Mouse (Mus musculus): ENCODE results near the gene Trappc3l. TPM values are rescaled to one million over a fixed set of nuclear protein-coding genes. Genes with fewer than 3 reads are reported as not detected.
"Not testable (repeated sequence)": the region's sequence is repeated elsewhere in the genome, so short reads cannot be mapped to it uniquely, and the experiment has no call there.

Gene Trappc3l
- not detected in 2 replicates for polyA plus RNA-seq (2016; fragmentation: Nextera tagmentation; extraction: Ambion mirVana)

GRCm38 (mm10) chr10:34037401-34037800 is at the start of gene Trappc3l:
Trappc3l (plus strand) TSS chr10:34037597.
- Histone ChIP-seq H3K36me3 (no peaks in the 10 kb centered on the region), H3K4me2 (peak within 1 kb of the TSS; percentile 13), H3K27me3 (no peaks in the 10 kb centered on the region), H3K4me3 (replicated peaks) (no peak within 1 kb of the TSS), H3K27ac (0 out of 2 replicates have a peak within 1 kb of the TSS, but pooled peaks have one; percentile 29), H3K4me1 (replicated peaks) (peaks cover 4% of the 10 kb centered on the region), H3K9me3 (no peaks in the 10 kb centered on the region), H3K9ac (replicated peaks) (no peak within 1 kb of the TSS)
- 68% methylated on average over 3 of the region's 3 CpGs for WGBS
- ATAC-seq (ENCODE audit: insufficient number of reproducible peaks, insufficient read depth, low FRiP score, low TSS enrichment, low read depth): no peak

GRCm38 (mm10) chr10:33996686-33997085 is 40.7 kb upstream of the Trappc3l start:
- H3K36me3 ChIP-seq: peaks cover 90% of the 10 kb centered on the region
- not testable (repeated sequence) for H3K4me1 ChIP-seq (replicated peaks); H3K27me3 ChIP-seq; H3K4me2 ChIP-seq; ATAC-seq (ENCODE audit: insufficient number of reproducible peaks, insufficient read depth, low FRiP score, low TSS enrichment, low read depth); H3K9me3 ChIP-seq; H3K4me3 ChIP-seq (replicated peaks); H3K9ac ChIP-seq (replicated peaks); H3K27ac ChIP-seq
- 92% methylated on average over 6 of the region's 8 CpGs for WGBS

DNA sequence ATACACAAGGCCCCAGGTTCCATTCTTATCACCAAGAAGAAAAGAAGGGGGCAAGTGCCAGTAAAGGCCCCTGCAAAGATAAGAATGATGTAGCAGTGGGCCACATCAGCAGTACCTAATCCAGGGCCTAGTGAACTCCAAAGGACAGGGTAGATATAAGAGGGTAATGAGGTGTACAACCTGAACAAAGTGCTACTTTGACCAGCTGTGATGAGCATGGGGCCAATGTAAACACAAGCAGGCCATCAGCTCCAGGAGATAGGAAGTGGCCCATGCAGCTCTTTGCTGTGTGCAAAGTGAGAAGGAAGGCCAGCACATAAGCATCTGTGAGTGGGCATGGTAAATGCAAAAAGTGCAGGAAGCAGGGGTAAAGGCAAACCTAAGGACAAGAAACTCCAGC is 39.0 kb upstream of the Trappc3l start:
- no peak for ATAC-seq (ENCODE audit: insufficient number of reproducible peaks, insufficient read depth, low FRiP score, low TSS enrichment, low read depth)
- Histone ChIP-seq H3K9me3 (no peaks in the 10 kb centered on the region), H3K4me1 (replicated peaks) (no peaks in the 10 kb centered on the region)

GRCm38 (mm10) chr10:34012581-34012980 is 24.8 kb upstream of the Trappc3l start:
- Histone ChIP-seq H3K27ac (no peak overlapping the region), H3K36me3 (peaks cover 28% of the 10 kb centered on the region), H3K4me3 (replicated peaks) (no peak overlapping the region), H3K9ac (replicated peaks) (no peak overlapping the region), H3K4me1 (replicated peaks) (no peaks in the 10 kb centered on the region), H3K27me3 (no peaks in the 10 kb centered on the region), H3K4me2 (no peak overlapping the region), H3K9me3 (no peaks in the 10 kb centered on the region)
- 92% methylated on average over 4 of the region's 4 CpGs for WGBS
- no peak for ATAC-seq (ENCODE audit: insufficient number of reproducible peaks, insufficient read depth, low FRiP score, low TSS enrichment, low read depth)

More for the DNA sequence above, 39.0 kb upstream of the Trappc3l start:
- H3K27me3 ChIP-seq: no peaks in the 10 kb centered on the region
- H3K27ac ChIP-seq: no peak overlapping the region
- H3K9ac ChIP-seq (replicated peaks): no peak overlapping the region
- H3K4me2 ChIP-seq: no peak overlapping the region
- H3K4me3 ChIP-seq (replicated peaks): no peak overlapping the region
- H3K36me3 ChIP-seq: peaks cover 93% of the 10 kb centered on the region

DNA sequence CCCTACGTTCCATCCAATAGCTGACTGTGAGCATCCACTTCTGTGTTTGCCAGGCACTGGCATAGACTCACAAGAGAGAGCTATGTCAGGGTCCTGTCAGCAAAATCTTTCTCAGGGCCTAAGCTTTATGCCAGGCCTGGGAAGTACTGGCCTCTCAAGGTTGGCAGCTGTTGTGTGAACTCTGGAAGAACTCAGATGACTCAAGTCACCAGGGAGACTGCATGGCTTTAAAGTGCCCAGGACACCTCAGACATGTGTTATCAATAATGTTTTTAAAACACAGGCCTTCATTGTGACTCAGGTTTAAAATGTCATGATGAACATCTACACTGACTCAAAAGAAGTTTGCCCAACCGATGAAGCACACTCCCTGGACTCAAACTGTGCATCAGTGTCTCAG is 24.2 kb upstream of the Trappc3l start:
- 80% methylated on average over 2 of the region's 2 CpGs for WGBS
- no peak for ATAC-seq (ENCODE audit: insufficient number of reproducible peaks, insufficient read depth, low FRiP score, low TSS enrichment, low read depth)
- Histone ChIP-seq H3K27me3 (no peaks in the 10 kb centered on the region), H3K9me3 (no peaks in the 10 kb centered on the region), H3K36me3 (peaks cover 21% of the 10 kb centered on the region), H3K9ac (replicated peaks) (no peak overlapping the region), H3K27ac (no peak overlapping the region), H3K4me2 (no peak overlapping the region), H3K4me1 (replicated peaks) (peaks cover 5% of the 10 kb centered on the region), H3K4me3 (replicated peaks) (no peak overlapping the region)

GRCm38 (mm10) chr10:34018746-34019301 is 18.6 kb upstream of the Trappc3l start:
- H3K27me3 ChIP-seq: no peaks in the 10 kb centered on the region

DNA sequence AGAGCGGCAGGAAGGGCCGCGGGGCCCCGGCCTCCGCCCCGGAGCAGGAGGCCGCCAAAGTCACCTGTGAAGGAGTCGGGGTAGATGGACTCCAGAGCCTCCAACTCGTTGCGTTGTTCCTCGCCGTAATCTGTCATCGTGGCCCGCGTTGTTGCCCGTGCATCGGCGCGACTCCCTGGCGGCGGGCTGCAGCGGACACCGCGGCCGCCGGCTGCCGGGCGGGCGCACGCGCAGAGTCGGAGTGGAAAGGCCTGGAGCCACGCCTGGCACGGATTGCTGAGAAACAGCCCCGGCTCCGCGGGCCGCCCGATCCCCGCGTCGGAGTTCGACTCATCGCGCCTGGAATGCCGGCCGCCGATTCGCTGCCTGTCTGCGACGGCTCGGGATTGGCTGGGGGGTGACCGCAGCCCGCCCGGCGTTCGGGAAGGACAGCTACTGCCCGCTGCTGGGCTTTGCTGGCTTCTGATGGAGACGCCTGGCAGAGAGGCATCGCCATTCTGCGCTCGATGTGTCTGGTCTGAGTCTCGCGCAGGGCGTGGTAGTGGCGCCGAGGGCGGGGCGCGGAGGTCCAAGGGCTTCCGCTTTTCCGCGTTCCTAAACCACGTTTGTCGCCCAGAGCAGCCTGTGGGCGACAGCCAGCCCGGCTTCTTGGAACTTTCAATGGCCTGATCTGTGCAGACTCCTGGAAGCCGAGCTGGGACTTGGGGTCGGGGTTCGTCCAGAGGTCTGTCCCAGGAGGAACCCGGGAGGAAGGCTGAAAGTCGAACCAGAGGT is 17.9 kb upstream of the Trappc3l start, which contains the start of gene Rwdd1:
Rwdd1 (minus strand) TSS at position 323 of the 774 bp plus-strand sequence.
- H3K27ac ChIP-seq: peak within 1 kb of the TSS; percentile 93
- H3K4me2 ChIP-seq: peak within 1 kb of the TSS; percentile 78
- under 1% methylated on average over 82 of the region's 82 CpGs for WGBS
- no peaks in the 10 kb centered on the region; the same call in 1 of the 2 replicates for H3K36me3 ChIP-seq
- H3K27me3 ChIP-seq: no peaks in the 10 kb centered on the region
- H3K9ac ChIP-seq (replicated peaks): peak within 1 kb of the TSS; percentile 89
- no peaks in the 10 kb centered on the region for H3K9me3 ChIP-seq
- peak; percentile 100 for ATAC-seq (ENCODE audit: insufficient number of reproducible peaks, insufficient read depth, low FRiP score, low TSS enrichment, low read depth)
- peaks cover 13% of the 10 kb centered on the region for H3K4me1 ChIP-seq (replicated peaks)
- H3K4me3 ChIP-seq (replicated peaks): peak within 1 kb of the TSS; percentile 83

More at GRCm38 (mm10) chr10:34018746-34019301, 18.6 kb upstream of the Trappc3l start:
- WGBS: 1% methylated on average over 21 of the region's 21 CpGs
- H3K36me3 ChIP-seq: no peaks in the 10 kb centered on the region; the same call in 1 of the 2 replicates
- no peaks in the 10 kb centered on the region for H3K9me3 ChIP-seq
- peak overlapping the region; percentile 83 for H3K4me3 ChIP-seq (replicated peaks)
- H3K9ac ChIP-seq (replicated peaks): peak overlapping the region; percentile 89
- peaks cover 13% of the 10 kb centered on the region for H3K4me1 ChIP-seq (replicated peaks)
- peak overlapping the region; percentile 93 for H3K27ac ChIP-seq
- no peak for ATAC-seq (ENCODE audit: insufficient number of reproducible peaks, insufficient read depth, low FRiP score, low TSS enrichment, low read depth)
- peak overlapping the region; percentile 78 for H3K4me2 ChIP-seq

- no peaks in the 10 kb centered on the region for H3K36me3 ChIP-seq
- 85% methylated on average over 5 of the region's 5 CpGs for WGBS
- H3K9ac ChIP-seq (replicated peaks): no peak overlapping the region
- H3K27ac ChIP-seq: no peak overlapping the region
- H3K4me2 ChIP-seq: no peak overlapping the region
- H3K27me3 ChIP-seq: no peaks in the 10 kb centered on the region
- ATAC-seq (ENCODE audit: insufficient number of reproducible peaks, insufficient read depth, low FRiP score, low TSS enrichment, low read depth): no peak
- H3K4me3 ChIP-seq (replicated peaks): no peak overlapping the region
- no peaks in the 10 kb centered on the region for H3K4me1 ChIP-seq (replicated peaks)
- no peaks in the 10 kb centered on the region for H3K9me3 ChIP-seq
These were observed 7.1 kb upstream of the Trappc3l start for GRCm38 (mm10) chr10:34030322-34030721.

GRCm38 (mm10) chr10:34033630-34034305 is 3.6 kb upstream of the Trappc3l start:
- H3K4me2 ChIP-seq: peak overlapping the region; percentile 50
- no peaks in the 10 kb centered on the region for H3K27me3 ChIP-seq
- H3K4me3 ChIP-seq (replicated peaks): 0 out of 2 replicates have a peak overlapping the region, but pooled peaks have one; percentile 15
- no peak overlapping the region for H3K27ac ChIP-seq
- peaks cover 4% of the 10 kb centered on the region for H3K4me1 ChIP-seq (replicated peaks)
- no peak overlapping the region for H3K9ac ChIP-seq (replicated peaks)
- no peaks in the 10 kb centered on the region for H3K36me3 ChIP-seq
- ATAC-seq (ENCODE audit: insufficient number of reproducible peaks, insufficient read depth, low FRiP score, low TSS enrichment, low read depth): peak; percentile 89
- H3K9me3 ChIP-seq: no peaks in the 10 kb centered on the region
- WGBS: 20% methylated on average over 22 of the region's 22 CpGs

DNA sequence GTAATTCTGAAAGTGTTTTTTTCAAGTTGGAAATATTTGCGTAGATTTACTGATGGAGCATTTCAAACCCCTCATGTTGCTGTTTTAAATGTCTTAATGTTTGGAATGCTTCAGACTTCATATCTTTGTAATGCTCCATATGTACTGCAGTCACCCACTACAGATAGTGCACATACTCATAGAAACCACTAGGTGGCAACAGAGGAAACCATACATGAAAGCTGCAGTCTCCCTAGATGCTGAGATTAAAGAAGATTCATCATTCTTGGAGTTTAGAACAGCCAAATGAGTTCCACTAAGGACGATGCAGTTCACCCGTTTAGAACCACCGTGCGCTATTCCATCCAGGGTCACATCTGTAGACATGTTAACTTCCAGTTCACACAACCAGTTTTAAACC is 810 bp upstream of the Trappc3l start:
- ATAC-seq (ENCODE audit: insufficient number of reproducible peaks, insufficient read depth, low FRiP score, low TSS enrichment, low read depth): no peak

GRCm38 (mm10) chr10:34044210-34044609 is 6.8 kb downstream of the Trappc3l start, which contains the start of gene Calhm4:
Calhm4 (minus strand) TSS chr10:34044310.
- no peak within 1 kb of the TSS for H3K4me3 ChIP-seq (replicated peaks)
- 82% methylated on average over 5 of the region's 5 CpGs for whole genome bisulfite sequencing
- no peaks in the 10 kb centered on the region for H3K36me3 ChIP-seq
- H3K4me1 ChIP-seq (replicated peaks): no peaks in the 10 kb centered on the region
- H3K4me2 ChIP-seq: no peak within 1 kb of the TSS
- no peak within 1 kb of the TSS for H3K9ac ChIP-seq (replicated peaks)
- H3K27me3 ChIP-seq: no peaks in the 10 kb centered on the region
- H3K27ac ChIP-seq: no peak within 1 kb of the TSS
- H3K9me3 ChIP-seq: no peaks in the 10 kb centered on the region
- ATAC-seq (ENCODE audit: insufficient number of reproducible peaks, insufficient read depth, low FRiP score, low TSS enrichment, low read depth): no peak

More for the DNA sequence above, 810 bp upstream of the Trappc3l start:
- H3K9me3 ChIP-seq: no peaks in the 10 kb centered on the region
- 15% methylated on average over 5 of the region's 5 CpGs for WGBS
- peaks cover 4% of the 10 kb centered on the region for H3K4me1 ChIP-seq (replicated peaks)
- H3K27ac ChIP-seq: no peak overlapping the region
- H3K4me3 ChIP-seq (replicated peaks): no peak overlapping the region
- no peak overlapping the region for H3K9ac ChIP-seq (replicated peaks)
- no peaks in the 10 kb centered on the region for H3K27me3 ChIP-seq
- H3K36me3 ChIP-seq: no peaks in the 10 kb centered on the region
- peak overlapping the region; percentile 13 for H3K4me2 ChIP-seq
